In the genomic region with DNA sequence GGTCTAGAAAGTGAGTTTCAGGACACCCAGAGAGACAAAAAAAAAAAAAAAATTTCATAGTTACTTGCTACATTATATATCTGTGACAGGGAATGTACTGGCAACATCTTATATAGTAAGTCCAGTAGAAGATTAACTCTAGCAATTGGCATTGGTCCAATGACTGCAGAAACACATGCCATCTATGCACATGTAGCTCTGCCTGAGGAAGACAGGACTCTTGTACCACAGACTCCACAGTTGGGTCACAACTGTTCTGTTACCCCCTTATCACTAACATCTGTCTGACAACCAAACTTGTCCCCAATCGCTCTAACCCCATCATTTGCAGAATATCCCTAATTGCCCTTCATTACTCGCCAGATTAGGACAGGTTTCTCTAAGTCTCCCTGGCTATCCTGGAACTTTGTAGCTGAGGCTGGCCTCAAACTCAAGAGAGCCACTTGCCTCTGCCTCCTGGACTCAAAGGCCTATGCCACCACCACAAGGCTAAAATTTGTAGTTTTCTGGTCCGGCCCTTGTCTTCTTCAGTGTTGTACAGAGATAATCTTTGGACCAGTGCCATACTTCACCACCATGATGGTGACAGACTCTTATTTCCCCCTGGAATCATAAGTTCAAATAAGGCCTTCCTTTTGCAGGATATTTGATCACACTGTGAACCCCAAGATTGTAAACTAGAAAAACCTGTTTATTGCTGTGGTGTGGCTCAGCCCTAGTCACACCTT, we compare ENCODE assay signal across 16 mouse cellular contexts. TPM values are rescaled to one million over a fixed set of nuclear protein-coding genes. Genes with fewer than 3 reads are reported as not detected.
DNase-seq lines count a peak whose midpoint lies in the region; ATAC-seq and TF ChIP-seq lines count a peak whose summit lies in the region.
"Had no signal": no experiment of that assay in that cellular context is flagged by ENCODE, and none has a peak within 500 bp of the region (broad histone marks: within the 10 kb centered on the region; RNA-seq: fewer than 3 reads in every experiment).

No protein-coding gene starts in this region.

- no peaks in the 10 kb centered on the region for H3K27me3 ChIP-seq in kidney, embryonic 15.5 days
- no peaks in the 10 kb centered on the region for H3K27me3 ChIP-seq in MEL (ENCODE audit: control insufficient read depth in 1 of 2, insufficient read depth in 2 of 2, low read length in 2 of 2)
- H3K27me3 ChIP-seq: embryonic facial prominence, embryonic 12.5 days; forebrain, embryonic 12.5 days; midbrain, embryonic 12.5 days had no signal

- no peak for TF ChIP-seq CTCF in MEL (IDR thresholded peaks at IDR 0.05 in 2 of 3, conservative IDR thresholded peaks at IDR 0.05 in 1 of 3; ENCODE audit: control insufficient read depth in 1 of 3, insufficient read depth in 1 of 3, low read depth in 2 of 3, low read length in 3 of 3, poor library complexity in 1 of 3, severe bottlenecking in 1 of 3)

- H3K4me3 ChIP-seq in kidney, embryonic 15.5 days (replicated peaks) = no peak overlapping the region
- H3K4me3 ChIP-seq in MEL (ENCODE audit: control insufficient read depth in 1 of 2, insufficient read depth in 1 of 2, low read depth in 2 of 2, low read length in 2 of 2) = 0 out of 4 replicates have a peak overlapping the region, but pooled peaks of 1 of the 2 experiments have one; percentile 9
- H3K4me3 ChIP-seq: embryonic facial prominence, embryonic 12.5 days; forebrain, embryonic 12.5 days; midbrain, embryonic 12.5 days had no signal

- intact Hi-C loops in gastrocnemius, postnatal 36 days (cut with DNase I) = no loop called here

- H3K36me3 ChIP-seq in kidney, embryonic 15.5 days = peaks cover 16% of the 10 kb centered on the region; the same call in 1 of the 2 replicates
- peaks cover 21 to 69% of the 10 kb centered on the region in 2 experiments for H3K36me3 ChIP-seq in MEL (ENCODE audit: control insufficient read depth in 1 of 2, insufficient read depth in 2 of 2, low read length in 2 of 2)
- H3K36me3 ChIP-seq: embryonic facial prominence, embryonic 12.5 days; midbrain, embryonic 12.5 days had no signal

- DNase-seq in kidney, adult 8-10 months = no peak
- DNase-seq in MEL (ENCODE audit: low read depth, low spot score) = peak; percentile 87
- DNase-seq in gastrocnemius, postnatal 36 days = no peak
- DNase-seq in ovary, postnatal 10 days (ENCODE audit: low spot score) = no peak
- no peak for DNase-seq in gastrocnemius, adult 8-10 months (ENCODE audit: low spot score in 2 of 2)
- DNase-seq: adrenal gland, postnatal 25 days; cerebellum, postnatal 25 days; kidney, postnatal 4 days; right cerebral cortex, postnatal 14 days had no signal

- H3K4me1 ChIP-seq in kidney, embryonic 15.5 days = peaks cover 9% of the 10 kb centered on the region; the same call in 1 of the 2 replicates
- peaks cover 39 to 42% of the 10 kb centered on the region in 2 experiments for H3K4me1 ChIP-seq in MEL (ENCODE audit: control insufficient read depth in 1 of 2, insufficient read depth in 2 of 2, low read length in 2 of 2)
- H3K4me1 ChIP-seq: embryonic facial prominence, embryonic 12.5 days; midbrain, embryonic 12.5 days had no signal

- peak; percentile 21 to 70; a peak in 3 of 4 replicates for TF ChIP-seq EP300 in MEL (IDR thresholded peaks at IDR 0.05; ENCODE audit: low read depth in 1 of 2, low read length in 2 of 2)

- H3K9me3 ChIP-seq in kidney, embryonic 15.5 days (replicated peaks) = no peaks in the 10 kb centered on the region
- H3K9me3 ChIP-seq in MEL (replicated peaks; ENCODE audit: insufficient read depth, low read length) = no peaks in the 10 kb centered on the region
- H3K9me3 ChIP-seq: embryonic facial prominence, embryonic 12.5 days; forebrain, embryonic 12.5 days; midbrain, embryonic 12.5 days had no signal

- 91% methylated on average over 3 of the region's 3 CpGs for WGBS in kidney, embryonic 15.5 days

- peak; percentile 52; the same call in 1 of the 2 replicates for ATAC-seq in kidney, embryonic 15.5 days (replicated peaks; ENCODE audit: low FRiP score)
- ATAC-seq in erythroid progenitor cell, adult 5-6 weeks (replicated peaks; ENCODE audit: low FRiP score, poor library complexity, severe bottlenecking) = peak; percentile 39; the same call in 1 of the 2 replicates
- 0 out of 2 replicates have a peak, but pooled peaks have one; percentile 9 for ATAC-seq in megakaryocyte, adult 5-6 weeks (ENCODE audit: poor library complexity, severe bottlenecking)
- ATAC-seq: inflammation-experienced regulatory T-cells, adult 6 months had no signal

- no peak for TF ChIP-seq RAD21 in MEL (IDR thresholded peaks at IDR 0.05; ENCODE audit: low read depth, low read length)

- H3K27ac ChIP-seq in kidney, embryonic 15.5 days = no peak overlapping the region
- H3K27ac ChIP-seq in MEL (ENCODE audit: control insufficient read depth, low read depth, low read length) = peak overlapping the region; percentile 73
- H3K27ac ChIP-seq: embryonic facial prominence, embryonic 12.5 days; forebrain, embryonic 12.5 days; midbrain, embryonic 12.5 days had no signal

- H3K4me2 ChIP-seq in kidney, embryonic 15.5 days = no peak overlapping the region
- H3K4me2 ChIP-seq: embryonic facial prominence, embryonic 12.5 days; forebrain, embryonic 12.5 days; midbrain, embryonic 12.5 days had no signal

- no peak for TF ChIP-seq POLR2A in MEL (IDR thresholded peaks at IDR 0.05; ENCODE audit: control insufficient read depth in 1 of 2, insufficient read depth in 1 of 2, low read depth in 1 of 2, low read length in 2 of 2, poor library complexity in 1 of 2)

- no peak overlapping the region for H3K9ac ChIP-seq in kidney, embryonic 15.5 days
- H3K9ac ChIP-seq in MEL (ENCODE audit: control insufficient read depth, low read depth, low read length, poor library complexity, severe bottlenecking) = no peak overlapping the region
- H3K9ac ChIP-seq: embryonic facial prominence, embryonic 12.5 days; forebrain, embryonic 12.5 days; midbrain, embryonic 12.5 days had no signal

- peaks cover 58% of the 10 kb centered on the region for H3K79me2 ChIP-seq in MEL (ENCODE audit: control insufficient read depth, insufficient read depth, low read length, poor library complexity)

TF ChIP-seq in MEL, 35 proteins besides CTCF, POLR2A, EP300 and RAD21 (continues in another document):
- TF ChIP-seq POLR2AphosphoS5 (IDR thresholded peaks at IDR 0.05; ENCODE audit: borderline replicate concordance, low read depth, low read length) (no peak), MAZ (IDR thresholded peaks at IDR 0.05; ENCODE audit: low read depth, low read length) (no peak), USF2 (IDR thresholded peaks at IDR 0.05; ENCODE audit: borderline replicate concordance in 1 of 2, insufficient read depth in 1 of 2, low read depth in 1 of 2, low read length in 2 of 2) (no peak), MXI1 (IDR thresholded peaks at IDR 0.05; ENCODE audit: low read depth, low read length) (peak; percentile 78; the same call in 1 of the 2 replicates), USF1 (IDR thresholded peaks at IDR 0.05; ENCODE audit: low read depth, low read length) (no peak), RCOR1 (IDR thresholded peaks at IDR 0.05; ENCODE audit: low read depth, low read length) (peak; percentile 53), CHD1 (IDR thresholded peaks at IDR 0.05; ENCODE audit: low read depth, low read length) (no peak), MYB (IDR thresholded peaks at IDR 0.05; ENCODE audit: low read depth, low read length) (peak; percentile 51; the same call in 1 of the 2 replicates), JUND (IDR thresholded peaks at IDR 0.05; ENCODE audit: low read depth, low read length) (no peak), MYC (IDR thresholded peaks at IDR 0.05; ENCODE audit: low read depth, low read length) (peak; percentile 82; the same call in 1 of the 2 replicates), MAFK (IDR thresholded peaks at IDR 0.05; ENCODE audit: borderline replicate concordance, low read depth, low read length) (no peak), UBTF (IDR thresholded peaks at IDR 0.05; ENCODE audit: borderline replicate concordance, insufficient read depth, low read depth, low read length) (no peak), ZMIZ1 (IDR thresholded peaks at IDR 0.05; ENCODE audit: low read depth, low read length) (no peak), CHD2 (IDR thresholded peaks at IDR 0.05; ENCODE audit: low read length) (no peak), GATA1 (IDR thresholded peaks at IDR 0.05; ENCODE audit: low read depth, low read length) (0 out of 2 replicates have a peak, but pooled peaks have one; percentile 64), SMC3 (IDR thresholded peaks at IDR 0.05; ENCODE audit: low read depth, low read length) (no peak), ZNF384 (IDR thresholded peaks at IDR 0.05; ENCODE audit: low read depth, low read length) (peak; percentile 69), GABPA (IDR thresholded peaks at IDR 0.05; ENCODE audit: low read depth, low read length) (no peak), ZKSCAN1 (IDR thresholded peaks at IDR 0.05; ENCODE audit: low read depth, low read length) (no peak), ZC3H11A (IDR thresholded peaks at IDR 0.05; ENCODE audit: low read depth, low read length) (peak; percentile 1; the same call in 1 of the 2 replicates)

RNA-seq across cellular contexts. Expression of gene Memo1, which starts 23.6 kb away (rescaled TPM):
- 77.4 and 81.7 TPM in 2 replicates for polyA plus RNA-seq in kidney, embryonic 15.5 days (2015; fragmentation: Nextera tagmentation; extraction: Ambion mirVana)
- total RNA-seq in MEL (2012; rRNA removed) = 68.8 and 75.3 TPM in 2 replicates
- 10 to 100 TPM in 1 of 2 experiments, not detected in 1; 63.1 TPM for polyA plus RNA-seq in MEL (2012; ENCODE audit: insufficient read depth in 1 of 2, insufficient read length in 2 of 2, low read depth in 1 of 2, low replicate concordance in 2 of 2, missing spikeins in 1 of 2)
- 208 and 242 TPM in 2 replicates for total RNA-seq in erythroid progenitor cell, adult 5-6 weeks (2015; ENCODE audit: low replicate concordance)
- 378 and 387 TPM in 2 replicates for total RNA-seq in erythroid progenitor cell, adult 5-6 weeks (2017; ENCODE audit: low replicate concordance)
- 64.4 and 71.4 TPM in 2 replicates for total RNA-seq in megakaryocyte, adult 5-6 weeks (2015)
- 59.6 and 64.4 TPM in 2 replicates for total RNA-seq in megakaryocyte, adult 5-6 weeks (2017)
- 10 to 100 TPM; 53.7 to 54.6 TPM for total RNA-seq in gastrocnemius, postnatal 36 days (2021)
- 10 to 100 TPM; 46.9 to 53.6 (median 52.8) TPM for total RNA-seq in gastrocnemius, adult 8-10 months (2022)

RNA-seq across cellular contexts. Expression of gene Dpy30, which starts 52.0 kb away (rescaled TPM):
- 237 and 269 TPM in 2 replicates for polyA plus RNA-seq in kidney, embryonic 15.5 days (2015; fragmentation: Nextera tagmentation; extraction: Ambion mirVana)
- total RNA-seq in MEL (2012; rRNA removed) = 113 and 121 TPM in 2 replicates
- 100 to 1,000 TPM in 1 of 2 experiments, not detected in 1; 192 TPM for polyA plus RNA-seq in MEL (2012; ENCODE audit: insufficient read depth in 1 of 2, insufficient read length in 2 of 2, low read depth in 1 of 2, low replicate concordance in 2 of 2, missing spikeins in 1 of 2)
- 93.5 and 116 TPM in 2 replicates for total RNA-seq in erythroid progenitor cell, adult 5-6 weeks (2015; ENCODE audit: low replicate concordance)
- 44.4 and 50.9 TPM in 2 replicates for total RNA-seq in erythroid progenitor cell, adult 5-6 weeks (2017; ENCODE audit: low replicate concordance)
- total RNA-seq in megakaryocyte, adult 5-6 weeks (2015) = 112 and 124 TPM in 2 replicates
- total RNA-seq in megakaryocyte, adult 5-6 weeks (2017) = 69.1 and 84.8 TPM in 2 replicates
- 10 to 100 TPM; 44.7 to 47.3 TPM for total RNA-seq in gastrocnemius, postnatal 36 days (2021)
- total RNA-seq in gastrocnemius, adult 8-10 months (2022) = 10 to 100 TPM; 41.5 to 47.7 (median 44.5) TPM
